Mouse (Mus musculus) stomach, embryonic 14.5 days (tissue): Measurements from ENCODE around the gene Kcmf1. TPM values are rescaled to one million over a fixed set of nuclear protein-coding genes. Genes with fewer than 3 reads are reported as not detected.
"Not testable (repeated sequence)": the region's sequence is repeated elsewhere in the genome, so short reads cannot be mapped to it uniquely, and the experiment has no call there.

ENCODE experiments used
- ATAC-seq: fragments of 200-750 bp; cut with Nextera tagmentation; 2 replicates; pipeline ENCODE4 v1.8.0; 2017; ENCODE audit warnings: low read depth, moderate TSS enrichment; ENCODE audit not compliant: insufficient number of reproducible peaks, insufficient read depth, low FRiP score
- H3K27ac ChIP-seq: fragments of 300-500 bp; sonication (generic); 2 replicates; pipeline ENCODE4 v1.5.1; 2014; ENCODE audit warnings: mild to moderate bottlenecking, low read length, moderate library complexity, mixed read lengths
- H3K27me3 ChIP-seq: fragments of 300-500 bp; sonication (generic); 2 replicates; pipeline ENCODE4 v1.6.1; 2014; ENCODE audit warnings: low read length, control low read depth, mixed read lengths; ENCODE audit not compliant: control insufficient read depth, insufficient read depth
- H3K36me3 ChIP-seq: fragments of 300-500 bp; sonication (generic); 2 replicates; pipeline ENCODE4 v1.6.1; 2014; ENCODE audit warnings: mild to moderate bottlenecking, control low read depth, low read length, moderate library complexity, mixed read lengths; ENCODE audit not compliant: control insufficient read depth, insufficient read depth
- H3K4me1 ChIP-seq: fragments of 300-500 bp; sonication (generic); 2 replicates; pipeline ENCODE4 v1.6.1; 2014; ENCODE audit warnings: low read length, control low read depth, mixed read lengths; ENCODE audit not compliant: control insufficient read depth, insufficient read depth
- H3K4me2 ChIP-seq: fragments of 300-500 bp; sonication (generic); replicated peaks from 2 replicates; pipeline ENCODE4 v1.6.1; 2014; ENCODE audit warnings: low read depth, low read length, control low read depth
- H3K4me3 ChIP-seq: fragments of 300-500 bp; sonication (generic); 2 replicates; pipeline ENCODE4 v1.5.1; 2014; ENCODE audit warnings: low read depth, low read length, control low read depth
- H3K9ac ChIP-seq: fragments of 300-500 bp; sonication (generic); replicated peaks from 2 replicates; pipeline ENCODE4 v1.6.1; 2014; ENCODE audit warnings: low read depth, mild to moderate bottlenecking, control low read depth, low read length, moderate library complexity, mixed read lengths
- H3K9me3 ChIP-seq: fragments of 300-500 bp; sonication (generic); 2 replicates; pipeline ENCODE4 v1.6.1; 2016; ENCODE audit warnings: low read depth, low read length, control low read depth; ENCODE audit not compliant: control insufficient read depth
- WGBS: fragments of 180-500 bp; shearing (Covaris S2); extraction: QIAGEN DNeasy Blood & Tissue Kit; methylation state at CpG from one replicate; pipeline ENCODE4 v1.1.7; 2014; 5-methylcytosine and 5-hydroxymethylcytosine counted together
- polyA plus RNA-seq: library from polyadenylated mRNA; unstranded; fragments of >200 nt; fragmentation: Nextera tagmentation; extraction: Ambion mirVana; gene quantifications from 2 replicates; pipeline ENCODE4 v1.2.1, GENCODE M21; 2014

Kcmf1 gene
- polyA plus RNA-seq, 1 experiment from 2014 or later, result 40.1 TPM

- Histone ChIP-seq H3K36me3 (no peaks in the 10 kb centered on the region), H3K4me3 (no peak overlapping the region), H3K4me1 (0 out of 2 replicates have a peak, but pooled peaks cover 5% of the 10 kb centered on the region), H3K9me3 (0 out of 2 replicates have a peak, but pooled peaks cover 3% of the 10 kb centered on the region), H3K27ac (no peak overlapping the region), H3K27me3 (no peaks in the 10 kb centered on the region), H3K4me2 (no peak overlapping the region), H3K9ac (no peak overlapping the region)
- 87% methylated on average over 3 of the region's 3 CpGs for WGBS
- ATAC-seq, result no peak
Measured at GRCm38 (mm10) chr6:72828857-72829256, 70.9 kb downstream of the Kcmf1 start.

- H3K9ac ChIP-seq, ATAC-seq, H3K4me1 ChIP-seq, H3K27me3 ChIP-seq, H3K4me2 ChIP-seq, H3K4me3 ChIP-seq, H3K27ac ChIP-seq, H3K9me3 ChIP-seq, H3K36me3 ChIP-seq: not testable (repeated sequence)
- 5% methylated on average over 9 of the region's 9 CpGs for WGBS
Measured at GRCm38 (mm10) chr6:72828037-72828436, 71.7 kb downstream of the Kcmf1 start.

DNA sequence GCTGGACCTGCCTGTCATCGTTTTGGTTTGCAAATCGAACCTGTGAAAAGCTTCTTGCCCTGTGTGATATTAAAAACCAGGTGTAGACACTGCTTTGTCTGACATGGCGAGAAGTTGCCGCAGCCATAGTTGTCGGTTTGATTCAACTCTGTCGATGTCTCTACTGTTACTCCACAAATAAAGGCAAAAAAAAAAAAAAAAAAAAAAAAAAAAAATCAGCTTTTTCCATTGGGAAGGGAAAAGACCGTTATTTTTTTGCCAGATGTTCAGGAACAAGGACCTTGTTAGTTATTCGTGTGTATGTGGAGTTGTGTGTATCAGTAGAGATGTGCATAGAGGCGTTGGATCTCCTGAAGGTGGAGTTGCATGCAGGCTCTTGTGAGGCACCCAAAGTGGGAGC lies 74.0 kb downstream of the Kcmf1 start:
- ATAC-seq, result no peak
- no peak overlapping the region for H3K27ac ChIP-seq
- H3K36me3 ChIP-seq, result no peaks in the 10 kb centered on the region
- H3K9ac ChIP-seq, result no peak overlapping the region
- no peak overlapping the region for H3K4me3 ChIP-seq
- 0 out of 2 replicates have a peak, but pooled peaks cover 3% of the 10 kb centered on the region for H3K9me3 ChIP-seq
- H3K27me3 ChIP-seq, result no peaks in the 10 kb centered on the region
- 0 out of 2 replicates have a peak, but pooled peaks cover 5% of the 10 kb centered on the region for H3K4me1 ChIP-seq
- WGBS, result 51% methylated on average over 9 of the region's 9 CpGs
- H3K4me2 ChIP-seq, result no peak overlapping the region

DNA sequence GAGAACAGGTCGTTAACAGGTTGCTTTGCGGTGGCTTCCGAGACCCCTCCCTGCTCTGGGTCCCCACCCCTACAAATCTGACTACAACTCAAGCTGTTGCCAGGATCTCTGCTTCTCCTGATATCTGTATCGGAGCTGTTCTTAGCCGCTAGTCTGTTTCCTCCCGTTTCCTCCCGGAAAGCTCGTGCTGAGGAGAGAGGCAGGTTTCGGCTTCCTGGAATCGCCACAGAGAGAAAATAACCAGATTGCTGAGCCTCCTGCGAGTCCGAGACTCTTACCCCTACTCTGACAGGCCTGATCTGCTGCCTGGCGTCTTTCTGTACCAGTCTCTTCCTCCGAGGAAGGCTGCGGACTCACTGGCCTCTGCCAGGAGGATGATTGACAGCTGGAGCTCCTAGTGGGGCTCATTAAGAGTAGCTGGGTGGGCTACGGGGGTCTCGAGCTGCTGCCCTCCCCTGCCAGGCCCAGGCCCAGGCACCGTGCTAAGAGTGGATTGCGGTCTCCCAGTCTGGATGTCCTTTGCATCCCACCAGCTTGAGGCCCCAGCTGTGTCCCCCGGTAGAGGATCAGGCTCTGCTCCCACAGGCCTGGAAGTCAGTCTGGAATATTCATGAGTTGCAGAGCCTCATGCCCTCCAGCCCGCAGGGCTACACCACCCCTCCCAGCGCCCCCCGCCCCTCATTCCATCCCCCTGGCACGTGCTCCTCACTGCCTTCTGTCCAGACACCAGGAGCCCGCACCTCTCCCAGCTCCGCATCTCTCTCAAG lies 74.6 kb downstream of the Kcmf1 start:
- Histone ChIP-seq H3K9ac (no peak overlapping the region), H3K4me2 (peak overlapping the region; percentile 43), H3K4me3 (peak overlapping the region; percentile 18; the same call in 1 of the 2 replicates), H3K27me3 (no peaks in the 10 kb centered on the region), H3K27ac (no peak overlapping the region), H3K9me3 (0 out of 2 replicates have a peak, but pooled peaks cover 3% of the 10 kb centered on the region), H3K4me1 (0 out of 2 replicates have a peak, but pooled peaks cover 5% of the 10 kb centered on the region), H3K36me3 (no peaks in the 10 kb centered on the region)
- ATAC-seq, result no peak
- 9% methylated on average over 26 of the region's 26 CpGs for WGBS

- WGBS, result 59% methylated on average over 9 of the region's 9 CpGs
- Histone ChIP-seq H3K27ac (no peak overlapping the region), H3K27me3 (no peaks in the 10 kb centered on the region), H3K9me3 (no peaks in the 10 kb centered on the region), H3K4me2 (no peak overlapping the region), H3K36me3 (no peaks in the 10 kb centered on the region), H3K4me1 (no peaks in the 10 kb centered on the region), H3K9ac (no peak overlapping the region), H3K4me3 (no peak overlapping the region)
- ATAC-seq, result no peak
Measured at GRCm38 (mm10) chr6:72813456-72813855, 86.3 kb downstream of the Kcmf1 start.

DNA sequence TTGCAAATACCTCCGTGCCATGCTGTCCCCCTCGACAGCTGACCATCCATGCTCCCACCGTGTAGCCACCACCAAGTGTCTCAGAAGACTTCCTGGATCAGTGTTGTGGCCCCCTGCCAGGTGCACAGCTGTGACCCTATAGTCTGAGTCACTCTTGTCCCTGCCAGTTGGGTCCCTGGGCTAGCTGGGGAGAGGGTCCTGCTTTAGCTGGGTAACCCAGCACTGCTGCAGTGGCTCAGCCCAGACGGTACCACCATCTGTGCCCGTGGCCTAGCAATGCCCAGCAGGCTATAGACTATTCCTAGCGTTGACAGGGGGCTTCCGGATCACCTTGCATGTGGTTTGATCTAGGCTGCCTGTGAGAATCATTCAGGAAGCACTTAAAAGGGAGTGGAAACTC lies 89.5 kb downstream of the Kcmf1 start:
- H3K4me1 ChIP-seq, result no peaks in the 10 kb centered on the region
- no peak overlapping the region for H3K9ac ChIP-seq
- H3K36me3 ChIP-seq, result no peaks in the 10 kb centered on the region
- no peak overlapping the region for H3K27ac ChIP-seq
- no peaks in the 10 kb centered on the region for H3K9me3 ChIP-seq
- H3K4me3 ChIP-seq, result no peak overlapping the region
- H3K27me3 ChIP-seq, result no peaks in the 10 kb centered on the region
- WGBS, result 77% methylated on average over 7 of the region's 7 CpGs
- ATAC-seq, result no peak
- H3K4me2 ChIP-seq, result no peak overlapping the region

- no peaks in the 10 kb centered on the region for H3K27me3 ChIP-seq
- H3K36me3 ChIP-seq, result no peaks in the 10 kb centered on the region
- H3K4me3 ChIP-seq, result no peak overlapping the region
- H3K27ac ChIP-seq, result no peak overlapping the region
- WGBS, result 67% methylated on average over 4 of the region's 4 CpGs
- no peaks in the 10 kb centered on the region for H3K4me1 ChIP-seq
- no peak overlapping the region for H3K9ac ChIP-seq
- H3K4me2 ChIP-seq, result no peak overlapping the region
- H3K9me3 ChIP-seq, result no peaks in the 10 kb centered on the region
- ATAC-seq, result no peak
Measured at GRCm38 (mm10) chr6:72809522-72810149, 90.1 kb downstream of the Kcmf1 start.

DNA sequence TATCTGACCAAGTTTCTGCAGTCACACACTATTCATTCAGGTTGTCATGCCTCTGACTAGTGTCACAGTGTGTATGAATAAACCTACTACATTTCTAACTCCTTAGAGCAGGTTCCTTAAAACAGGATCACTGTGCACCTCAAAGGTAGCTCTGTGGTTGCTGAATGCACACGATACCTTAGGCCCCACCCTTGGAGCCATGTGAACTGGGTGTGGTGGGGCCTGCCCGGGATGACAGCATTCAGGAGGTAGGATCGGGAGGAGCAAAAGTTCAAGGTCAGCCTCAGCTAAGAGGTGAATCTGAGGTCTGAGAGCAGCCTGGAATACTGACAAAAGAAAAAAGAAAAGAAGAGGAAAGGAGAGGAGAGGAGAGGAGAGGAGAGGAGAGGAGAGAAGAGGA lies 91.4 kb downstream of the Kcmf1 start:
- Histone ChIP-seq H3K36me3 (no peaks in the 10 kb centered on the region), H3K4me3 (no peak overlapping the region), H3K4me2 (no peak overlapping the region), H3K27me3 (no peaks in the 10 kb centered on the region), H3K9ac (no peak overlapping the region), H3K27ac (no peak overlapping the region), H3K9me3 (no peaks in the 10 kb centered on the region), H3K4me1 (no peaks in the 10 kb centered on the region)
- 42% methylated on average over 3 of the region's 3 CpGs for WGBS
- no peak for ATAC-seq
